In the genomic region with DNA sequence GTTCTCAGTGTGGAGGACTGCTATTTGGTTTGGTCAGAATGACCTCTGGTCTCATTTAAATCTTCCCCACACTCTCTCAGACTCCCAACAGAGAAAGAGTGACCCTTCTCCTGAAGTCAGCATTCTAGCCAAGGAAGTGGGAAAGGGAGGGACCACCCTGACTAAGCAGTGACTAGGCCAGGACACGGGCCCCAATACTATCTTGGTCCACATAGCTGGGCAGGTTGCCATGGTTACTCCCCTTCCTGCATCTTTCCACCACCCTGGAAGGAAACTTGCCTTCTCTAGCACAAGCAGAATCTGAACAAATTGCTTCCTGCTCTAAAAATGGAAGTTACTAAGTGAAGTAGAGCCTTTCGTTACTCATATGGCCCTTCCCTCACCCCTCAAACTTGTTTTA, we compare ENCODE assay signal across 9 mouse cellular contexts. TPM values are rescaled to one million over a fixed set of nuclear protein-coding genes. Genes with fewer than 3 reads are reported as not detected.
DNase-seq lines count a peak whose midpoint lies in the region; ATAC-seq and TF ChIP-seq lines count a peak whose summit lies in the region.
"Had no signal": no experiment of that assay in that cellular context is flagged by ENCODE, and none has a peak within 500 bp of the region (broad histone marks: within the 10 kb centered on the region; RNA-seq: fewer than 3 reads in every experiment).

No protein-coding gene starts in this region.

- intact Hi-C loops in left cerebral cortex, postnatal 36 days (cut with DNase I), result loop anchor here (2.0 kb wide), 1 partner anchor 42 kb away; no protein-coding TSS in a partner anchor

- no peak overlapping the region for H3K4me3 ChIP-seq in layer of hippocampus, adult 2 months
- no peak overlapping the region for H3K4me3 ChIP-seq in heart, embryonic 15.5 days
- H3K4me3 ChIP-seq in lung, embryonic 14.5 days (ENCODE audit: low read depth, low read length), result no peak overlapping the region

- no peak; the same call in 1 of the 2 replicates for ATAC-seq in heart, embryonic 15.5 days (replicated peaks; ENCODE audit: insufficient number of reproducible peaks, insufficient read depth, low FRiP score, low read depth)
- ATAC-seq in lung, embryonic 14.5 days (ENCODE audit: insufficient read depth), result no peak

- H3K36me3 ChIP-seq in heart, embryonic 15.5 days, result no peaks in the 10 kb centered on the region
- no peaks in the 10 kb centered on the region for H3K36me3 ChIP-seq in lung, embryonic 14.5 days (ENCODE audit: insufficient read depth)

- no peak overlapping the region for H3K4me2 ChIP-seq in heart, embryonic 15.5 days
- H3K4me2 ChIP-seq in lung, embryonic 14.5 days, result peak overlapping the region; percentile 4; the same call in 1 of the 2 replicates

- no peak overlapping the region for H3K9ac ChIP-seq in heart, embryonic 15.5 days
- no peak overlapping the region for H3K9ac ChIP-seq in lung, embryonic 14.5 days

- TF ChIP-seq CTCF in layer of hippocampus, adult 2 months (conservative IDR thresholded peaks at IDR 0.05), result no peak
- no peak for TF ChIP-seq CTCF in lung, embryonic 14.5 days (IDR thresholded peaks at IDR 0.05; ENCODE audit: low read depth)

- no peaks in the 10 kb centered on the region for H3K27me3 ChIP-seq in heart, embryonic 15.5 days
- no peaks in the 10 kb centered on the region for H3K27me3 ChIP-seq in lung, embryonic 14.5 days (ENCODE audit: insufficient read depth, low read length)

- H3K4me1 ChIP-seq in heart, embryonic 15.5 days (replicated peaks), result peaks cover 30% of the 10 kb centered on the region
- H3K4me1 ChIP-seq in lung, embryonic 14.5 days (ENCODE audit: insufficient read depth), result no peaks in the 10 kb centered on the region

- H3K9me3 ChIP-seq in heart, embryonic 15.5 days (replicated peaks), result no peaks in the 10 kb centered on the region
- no peaks in the 10 kb centered on the region for H3K9me3 ChIP-seq in lung, embryonic 14.5 days (ENCODE audit: low read depth, low read length)

- peak; percentile 47 for DNase-seq in layer of hippocampus, adult 9-11 months
- no peak for DNase-seq in layer of hippocampus, adult 2 months (ENCODE audit: low spot score in 2 of 2)
- DNase-seq in adrenal gland, postnatal 14 days, result peak; percentile 75
- DNase-seq in lung, embryonic 14.5 days, result peak; percentile 73
- DNase-seq in cerebellum, adult 11 months, result no peak
- no peak for DNase-seq in left cerebral cortex, postnatal 36 days (ENCODE audit: low spot score in 2 of 2)
- DNase-seq in spleen, postnatal 14 days (ENCODE audit: low spot score in 2 of 2), result no peak

- H3K27ac ChIP-seq in layer of hippocampus, adult 2 months, result no peak overlapping the region
- H3K27ac ChIP-seq in heart, embryonic 15.5 days, result peak overlapping the region; percentile 3; the same call in 1 of the 2 replicates
- H3K27ac ChIP-seq in lung, embryonic 14.5 days (ENCODE audit: low read depth), result no peak overlapping the region; the same call in 1 of the 2 replicates

- 26% methylated on average over 2 of the region's 2 CpGs for WGBS in heart, embryonic 15.5 days
- 19% methylated on average over 2 of the region's 2 CpGs for WGBS in lung, embryonic 14.5 days

RNA-seq across cellular contexts. Expression of a gene that starts 54.5 kb away (rescaled TPM):
- total RNA-seq in layer of hippocampus, adult 2 months (2021), result not detected
- total RNA-seq in adrenal gland, postnatal 14 days (2021), result 0.90 and 12.9 TPM in 2 replicates
- not detected in 2 replicates for polyA plus RNA-seq in heart, embryonic 15.5 days (2015; fragmentation: Nextera tagmentation; extraction: Ambion mirVana)
- polyA plus RNA-seq in lung, embryonic 14.5 days (2014; fragmentation: Nextera tagmentation; extraction: Ambion mirVana), result not detected in 2 replicates
- not detected for total RNA-seq in left cerebral cortex, postnatal 36 days (2021)
- polyA plus RNA-seq: limb, embryonic 11.5 days had no signal

Comparison
In these comparisons a context has a peak if more than half of its experiments do, and no peak if none do; other contexts are left out.
1. DNase-seq: peak in layer of hippocampus, adult 9-11 months (single experiment), adrenal gland, postnatal 14 days (single experiment) and lung, embryonic 14.5 days (single experiment); none in layer of hippocampus, adult 2 months (0 of 2), cerebellum, adult 11 months (single experiment), left cerebral cortex, postnatal 36 days (0 of 2) and spleen, postnatal 14 days (0 of 2).